Mouse (Mus musculus) lung, postnatal 0 days (tissue): ENCODE data around the gene Serpina5.

ENCODE experiments used
- CTCF ChIP-seq: IDR thresholded peaks from 2 replicates; pipeline ENCODE4 v1.5.1; 2016; ENCODE audit warnings: antibody characterized with exemption, mild to moderate bottlenecking
- EP300 ChIP-seq: IDR thresholded peaks from 2 replicates; pipeline ENCODE4 v1.6.1; 2016; ENCODE audit warnings: antibody characterized with exemption, mild to moderate bottlenecking, control low read depth

DNA sequence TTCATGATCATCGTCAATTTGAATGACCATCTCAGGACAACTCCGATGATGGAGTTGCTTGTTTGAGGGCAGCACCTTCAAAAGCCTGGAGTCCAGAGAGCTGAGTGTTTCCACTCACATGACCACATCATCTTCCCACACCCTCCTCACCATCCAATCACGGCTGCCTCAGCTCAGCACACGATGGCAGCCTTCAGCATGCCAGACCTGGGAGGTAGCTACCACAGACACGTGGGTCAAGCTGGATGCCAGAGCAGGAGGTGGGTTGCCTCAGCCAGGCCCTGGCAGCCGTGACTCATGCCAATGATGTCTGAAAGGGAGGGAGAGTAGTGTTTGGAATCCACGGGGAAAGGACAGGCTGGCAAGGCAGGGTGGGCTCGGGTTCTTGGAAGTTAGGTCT is 45.2 kb upstream of the Serpina5 start:
- TF ChIP-seq CTCF (no peak), EP300 (no peak)
